Mouse (Mus musculus): ENCODE measurements around the gene 6330409D20Rik. TPM values are rescaled to one million over a fixed set of nuclear protein-coding genes. Genes with fewer than 3 reads are reported as not detected.

6330409D20Rik gene
- total RNA-seq, 2 experiments from 2014 or later = not detected

GRCm38 (mm10) chr2:32703046-32703445 is 37.8 kb downstream of the 6330409D20Rik start:
- intact Hi-C loops (cut with DNase I) = no loop called here
- no peak for TF ChIP-seq CTCF (IDR thresholded peaks at IDR 0.05)

GRCm38 (mm10) chr2:32700966-32701743 is 39.7 kb downstream of the 6330409D20Rik start:
- Histone ChIP-seq H3K4me3 (no peak overlapping the region), H3K27ac (no peak overlapping the region)
- no peak for TF ChIP-seq CTCF (IDR thresholded peaks at IDR 0.05)
- intact Hi-C loops (cut with DNase I) = no loop called here
- no peak for DNase-seq

More at GRCm38 (mm10) chr2:32703046-32703445, 37.8 kb downstream of the 6330409D20Rik start:
- DNase-seq = no peak
- Histone ChIP-seq H3K4me3 (no peak overlapping the region), H3K27ac (no peak overlapping the region)

- TF ChIP-seq CTCF (IDR thresholded peaks at IDR 0.05) = no peak
- DNase-seq = no peak
- intact Hi-C loops (cut with DNase I) = no loop called here
- no peak overlapping the region for H3K27ac ChIP-seq
- H3K4me3 ChIP-seq = no peak overlapping the region
Observed at GRCm38 (mm10) chr2:32699680-32700079, 41.1 kb downstream of the 6330409D20Rik start.

GRCm38 (mm10) chr2:32694691-32695090 is 46.1 kb downstream of the 6330409D20Rik start:
- DNase-seq = no peak
- Histone ChIP-seq H3K4me3 (peak overlapping the region; percentile 92), H3K27ac (peak overlapping the region; percentile 94)
- intact Hi-C loops (cut with DNase I) = loop anchor here (2.0 kb wide), 1 partner anchor 18 kb away; the partner anchor contains the start of gene Cdk9
- TF ChIP-seq CTCF (IDR thresholded peaks at IDR 0.05) = no peak

- peak overlapping the region; percentile 92 for H3K4me3 ChIP-seq
- H3K27ac ChIP-seq = peak overlapping the region; percentile 94
- peak; percentile 89 for TF ChIP-seq CTCF (IDR thresholded peaks at IDR 0.05)
- intact Hi-C loops (cut with DNase I) = loop anchor here (2.0 kb wide), 2 partner anchors 19 to 119 kb away; partner anchors contain the start of genes 9430097D07Rik, Cdk9 and Pip5kl1
- DNase-seq = peak; percentile 97
Observed at GRCm38 (mm10) chr2:32693823-32694411, 46.9 kb downstream of the 6330409D20Rik start.

GRCm38 (mm10) chr2:32693282-32693681 is 47.5 kb downstream of the 6330409D20Rik start:
- TF ChIP-seq CTCF (IDR thresholded peaks at IDR 0.05) = no peak
- H3K27ac ChIP-seq = peak overlapping the region; percentile 94
- intact Hi-C loops (cut with DNase I) = loop anchor here (2.0 kb wide), 1 partner anchor 118 kb away; the partner anchor contains the start of genes 9430097D07Rik and Pip5kl1
- DNase-seq = peak; percentile 69
- H3K4me3 ChIP-seq = peak overlapping the region; percentile 92

- intact Hi-C loops (cut with DNase I) = loop anchor here (2.0 kb wide), 1 partner anchor 118 kb away; the partner anchor contains the start of genes 9430097D07Rik and Pip5kl1
- peak; percentile 48 for DNase-seq
- peak overlapping the region; percentile 92 for H3K4me3 ChIP-seq
- no peak for TF ChIP-seq CTCF (IDR thresholded peaks at IDR 0.05)
- H3K27ac ChIP-seq = peak overlapping the region; percentile 94
Observed at GRCm38 (mm10) chr2:32692496-32692895, 48.3 kb downstream of the 6330409D20Rik start.

- intact Hi-C loops (cut with DNase I) = no loop called here
- no peak overlapping the region for H3K4me3 ChIP-seq
- H3K27ac ChIP-seq = peak overlapping the region; percentile 28; the same call in 1 of the 2 replicates
- no peak for TF ChIP-seq CTCF (IDR thresholded peaks at IDR 0.05)
- DNase-seq = no peak
Observed at GRCm38 (mm10) chr2:32691041-32691440, 49.8 kb downstream of the 6330409D20Rik start.

- Histone ChIP-seq H3K27ac (0 out of 2 replicates have a peak overlapping the region, but pooled peaks have one; percentile 17), H3K4me3 (no peak overlapping the region)
- DNase-seq = peak; percentile 93
- intact Hi-C loops (cut with DNase I) = loop anchor here (1.0 kb wide), 1 partner anchor 58 kb away; no protein-coding TSS in a partner anchor
- TF ChIP-seq CTCF (IDR thresholded peaks at IDR 0.05) = no peak; the same call in none of the 2 replicates
Observed at GRCm38 (mm10) chr2:32689420-32689819, 51.4 kb downstream of the 6330409D20Rik start.

GRCm38 (mm10) chr2:32687562-32687961 is 53.3 kb downstream of the 6330409D20Rik start:
- no peak overlapping the region for H3K27ac ChIP-seq
- intact Hi-C loops (cut with DNase I) = no loop called here
- H3K4me3 ChIP-seq = no peak overlapping the region
- DNase-seq = no peak
- TF ChIP-seq CTCF (IDR thresholded peaks at IDR 0.05) = no peak

GRCm38 (mm10) chr2:32686640-32687039 is 54.2 kb downstream of the 6330409D20Rik start:
- H3K4me3 ChIP-seq = no peak overlapping the region
- intact Hi-C loops (cut with DNase I) = no loop called here
- no peak for DNase-seq
- TF ChIP-seq CTCF (IDR thresholded peaks at IDR 0.05) = no peak
- H3K27ac ChIP-seq = no peak overlapping the region

GRCm38 (mm10) chr2:32685807-32686206 is 55.0 kb downstream of the 6330409D20Rik start:
- no peak for DNase-seq

More at GRCm38 (mm10) chr2:32685807-32686206, 55.0 kb downstream of the 6330409D20Rik start:
- intact Hi-C loops (cut with DNase I) = no loop called here
- no peak for TF ChIP-seq CTCF (IDR thresholded peaks at IDR 0.05)
- H3K27ac ChIP-seq = peak overlapping the region; percentile 49; the same call in 1 of the 2 replicates
- H3K4me3 ChIP-seq = no peak overlapping the region

Data from gastrocnemius, adult 2 months (tissue).